Mouse (Mus musculus): ENCODE data around the gene Sox13. TPM values are rescaled to one million over a fixed set of nuclear protein-coding genes. Genes with fewer than 3 reads are reported as not detected.

The Sox13 gene
- polyA plus RNA-seq, 1 experiment from 2014 or later = 19.2 TPM

DNA sequence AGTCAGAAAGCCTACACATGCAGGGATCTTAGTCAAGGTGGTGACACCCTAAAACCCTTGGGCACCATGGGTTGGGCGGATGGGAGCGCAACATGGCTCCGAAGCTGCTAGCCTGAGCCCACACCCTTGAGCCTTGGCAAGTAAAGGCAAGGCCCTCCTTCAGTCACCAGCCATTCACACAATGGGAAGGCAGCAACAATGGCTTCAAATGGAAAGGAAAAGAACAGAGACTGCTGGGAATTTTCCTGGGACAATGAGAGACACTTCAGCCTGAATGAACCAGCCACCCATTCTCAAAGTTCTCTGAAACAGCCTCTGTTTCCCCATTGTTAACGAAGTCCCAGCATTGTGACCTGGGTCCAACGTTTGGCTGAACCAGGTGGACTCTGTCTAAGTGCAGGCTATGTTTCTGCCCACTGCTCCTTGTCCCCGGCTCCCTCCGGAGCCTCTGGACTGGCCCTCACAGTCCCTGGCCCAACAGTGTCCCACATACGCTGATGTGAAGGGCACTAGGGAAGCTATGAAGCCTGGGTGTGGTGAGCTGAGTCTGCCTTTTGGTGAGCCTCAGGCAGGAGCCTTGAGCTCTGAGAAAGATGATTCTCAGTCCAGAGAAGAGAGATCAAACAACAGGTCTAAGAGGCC lies 12.6 kb downstream of the Sox13 start:
- WGBS = 45% methylated on average over 8 of the region's 8 CpGs
- peaks cover 68% of the 10 kb centered on the region for H3K4me1 ChIP-seq
- no peak overlapping the region for H3K4me2 ChIP-seq (replicated peaks)
- no peak overlapping the region for H3K4me3 ChIP-seq
- ATAC-seq (ENCODE audit: low FRiP score) = no peak
- H3K9ac ChIP-seq = no peak overlapping the region
- H3K36me3 ChIP-seq = no peaks in the 10 kb centered on the region
- H3K9me3 ChIP-seq (replicated peaks) = no peaks in the 10 kb centered on the region
- H3K27ac ChIP-seq = 0 out of 2 replicates have a peak overlapping the region, but pooled peaks have one; percentile 35
- H3K27me3 ChIP-seq = no peaks in the 10 kb centered on the region

DNA sequence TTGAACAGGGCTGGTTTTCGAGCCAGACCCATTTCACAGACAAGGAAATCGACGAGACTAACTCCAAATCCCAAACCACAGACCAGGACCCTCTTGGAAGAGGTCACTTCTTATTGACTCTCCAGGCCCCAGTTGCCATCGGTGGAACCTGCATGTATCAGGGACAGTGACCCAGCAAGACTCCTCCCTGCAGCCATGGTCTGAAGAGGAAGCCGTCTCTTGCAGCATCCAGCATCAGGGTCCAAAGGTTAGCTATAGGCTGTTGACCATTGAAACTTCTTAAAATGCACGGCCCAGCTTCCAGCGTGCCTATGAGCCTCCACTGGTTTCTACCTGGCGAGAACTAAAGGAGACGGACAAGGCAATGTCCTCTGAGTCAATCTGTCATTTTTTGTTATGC lies 14.4 kb downstream of the Sox13 start:
- Histone ChIP-seq H3K4me3 (no peak overlapping the region), H3K36me3 (no peaks in the 10 kb centered on the region), H3K9ac (no peak overlapping the region), H3K27me3 (no peaks in the 10 kb centered on the region), H3K4me2 (replicated peaks) (no peak overlapping the region), H3K27ac (no peak overlapping the region), H3K4me1 (peaks cover 56% of the 10 kb centered on the region), H3K9me3 (replicated peaks) (no peaks in the 10 kb centered on the region)
- ATAC-seq (ENCODE audit: low FRiP score) = no peak
- WGBS = 49% methylated on average over 9 of the region's 9 CpGs

DNA sequence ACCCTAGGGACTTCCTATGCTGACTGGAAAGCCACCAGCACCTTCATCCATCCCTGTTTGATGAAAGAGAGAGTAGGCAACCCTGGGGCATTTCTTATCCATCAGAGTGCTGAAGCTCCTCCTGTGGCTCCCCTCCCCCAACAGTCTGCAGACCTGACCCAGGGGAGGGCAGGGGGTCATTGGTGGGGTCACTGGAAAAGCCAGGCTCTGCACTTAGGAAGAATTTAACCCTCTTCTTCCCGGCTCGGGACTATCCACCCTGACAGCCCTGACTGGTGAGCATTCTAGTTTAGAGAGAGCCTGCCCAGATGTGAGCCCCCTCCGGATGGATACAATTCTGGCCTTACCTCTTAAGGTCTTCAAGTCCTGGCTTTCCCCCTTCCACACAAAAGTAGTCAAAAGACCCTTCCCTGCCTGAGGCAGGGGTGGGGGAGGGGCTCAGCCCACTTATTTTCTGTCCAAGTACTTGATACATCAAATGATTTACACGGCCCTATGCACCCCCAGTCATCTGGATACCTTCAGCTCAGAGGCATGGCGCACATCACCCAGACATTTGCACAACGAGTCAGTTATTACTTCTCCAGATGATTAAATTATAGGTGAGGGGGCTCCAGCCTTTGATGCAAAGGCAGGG lies 15.2 kb downstream of the Sox13 start:
- no peaks in the 10 kb centered on the region for H3K36me3 ChIP-seq
- peaks cover 49% of the 10 kb centered on the region for H3K4me1 ChIP-seq
- 0 out of 2 replicates have a peak overlapping the region, but pooled peaks have one; percentile 2 for H3K9ac ChIP-seq
- H3K4me3 ChIP-seq = no peak overlapping the region
- WGBS = 5% methylated on average over 6 of the region's 6 CpGs
- no peaks in the 10 kb centered on the region for H3K9me3 ChIP-seq (replicated peaks)
- no peak for ATAC-seq (ENCODE audit: low FRiP score)
- H3K27me3 ChIP-seq = no peaks in the 10 kb centered on the region
- peak overlapping the region; percentile 17; the same call in 1 of the 2 replicates for H3K4me2 ChIP-seq (replicated peaks)
- no peak overlapping the region for H3K27ac ChIP-seq

DNA sequence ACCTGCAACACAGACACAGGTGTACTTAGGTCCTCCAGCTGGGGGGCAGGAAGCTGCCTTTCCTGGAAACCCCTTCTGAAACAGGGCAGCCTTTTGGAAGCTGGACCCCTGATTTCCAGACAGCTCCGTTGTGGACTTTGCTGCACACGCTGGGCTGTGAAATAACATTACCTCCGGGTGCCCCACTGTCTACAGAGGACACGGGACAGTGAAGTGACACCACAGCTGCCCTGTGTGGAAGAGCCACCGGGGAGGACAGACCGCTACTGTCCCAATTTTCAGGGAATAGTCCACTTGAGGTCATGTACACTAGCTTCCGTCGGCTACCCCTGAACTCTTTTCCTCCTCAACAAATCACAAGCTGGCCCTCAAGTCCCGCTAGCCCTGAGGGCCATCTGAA lies 15.9 kb downstream of the Sox13 start:
- Histone ChIP-seq H3K27ac (no peak overlapping the region), H3K4me1 (peaks cover 44% of the 10 kb centered on the region), H3K27me3 (no peaks in the 10 kb centered on the region), H3K4me2 (replicated peaks) (no peak overlapping the region), H3K9me3 (replicated peaks) (no peaks in the 10 kb centered on the region), H3K4me3 (no peak overlapping the region), H3K36me3 (no peaks in the 10 kb centered on the region), H3K9ac (no peak overlapping the region)
- ATAC-seq (ENCODE audit: low FRiP score) = no peak
- WGBS = 25% methylated on average over 9 of the region's 9 CpGs

DNA sequence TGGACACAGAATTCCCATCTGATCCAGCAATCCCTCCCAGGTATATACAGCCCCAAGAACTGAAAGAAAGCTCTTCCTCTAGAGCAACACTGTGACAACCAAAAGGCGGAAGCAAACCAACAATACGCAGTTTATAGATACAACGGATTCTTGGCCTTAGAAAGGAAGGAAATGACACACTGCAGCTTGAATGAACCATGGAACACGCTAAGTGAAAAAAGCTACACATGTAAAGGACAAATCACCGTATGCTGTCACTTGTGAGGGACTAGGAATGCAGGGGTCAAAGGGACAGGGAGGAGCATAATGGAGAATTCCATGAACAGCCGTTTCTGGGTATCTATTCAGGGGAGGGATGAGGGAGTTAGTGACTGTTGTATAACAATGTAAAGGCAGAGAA lies 16.7 kb downstream of the Sox13 start:
- H3K27ac ChIP-seq = no peak overlapping the region
- no peak overlapping the region for H3K4me2 ChIP-seq (replicated peaks)
- no peaks in the 10 kb centered on the region for H3K9me3 ChIP-seq (replicated peaks)
- no peaks in the 10 kb centered on the region for H3K36me3 ChIP-seq
- no peaks in the 10 kb centered on the region for H3K27me3 ChIP-seq
- H3K9ac ChIP-seq = no peak overlapping the region
- ATAC-seq (ENCODE audit: low FRiP score) = no peak
- H3K4me1 ChIP-seq = peaks cover 35% of the 10 kb centered on the region
- 44% methylated on average over 6 of the region's 6 CpGs for WGBS
- H3K4me3 ChIP-seq = no peak overlapping the region

DNA sequence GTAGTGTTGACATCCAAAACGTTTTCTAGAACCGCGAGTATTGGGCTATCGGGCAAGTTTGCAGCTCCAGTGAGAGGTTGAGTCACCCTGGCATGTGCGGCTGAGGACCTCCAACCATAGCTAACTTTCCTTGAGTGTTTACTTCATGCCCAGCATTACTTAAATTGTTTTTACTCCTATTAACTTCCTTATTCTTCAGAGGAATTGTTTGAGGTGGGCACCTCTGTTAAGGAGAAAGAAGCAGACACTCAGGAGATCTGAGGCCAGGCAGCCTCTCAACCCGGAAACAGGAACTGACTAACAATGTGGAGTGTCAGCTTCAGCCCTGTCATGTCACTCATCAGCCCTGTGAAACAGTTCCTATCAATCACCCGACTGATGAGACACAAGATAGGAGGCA lies 17.6 kb downstream of the Sox13 start:
- H3K4me1 ChIP-seq = peaks cover 28% of the 10 kb centered on the region
- no peaks in the 10 kb centered on the region for H3K36me3 ChIP-seq
- H3K9ac ChIP-seq = no peak overlapping the region
- H3K4me3 ChIP-seq = no peak overlapping the region
- H3K9me3 ChIP-seq (replicated peaks) = no peaks in the 10 kb centered on the region
- WGBS = 81% methylated on average over 7 of the region's 7 CpGs
- no peak overlapping the region for H3K4me2 ChIP-seq (replicated peaks)
- no peak for ATAC-seq (ENCODE audit: low FRiP score)
- H3K27ac ChIP-seq = no peak overlapping the region
- H3K27me3 ChIP-seq = no peaks in the 10 kb centered on the region

DNA sequence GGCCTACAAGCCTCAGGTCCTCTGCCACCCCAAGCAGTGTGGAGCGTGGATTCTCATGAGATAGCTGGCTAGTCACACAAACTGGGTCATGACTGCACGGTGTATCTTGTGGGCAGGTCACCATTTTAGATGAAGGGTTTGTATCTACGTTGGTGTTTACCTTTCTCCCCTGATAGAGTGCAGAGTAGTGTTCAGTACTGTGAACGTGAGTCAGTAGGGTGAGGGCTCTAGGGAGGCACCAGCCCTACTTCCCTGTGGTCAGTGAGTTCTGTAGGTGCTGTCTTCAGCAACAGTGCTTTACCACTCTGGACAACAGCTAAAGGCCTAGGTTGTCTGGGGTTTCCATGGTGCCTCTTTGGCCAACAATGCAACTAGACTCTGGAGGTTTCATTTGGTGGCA lies 20.2 kb downstream of the Sox13 start:
- ATAC-seq (ENCODE audit: low FRiP score) = no peak
- 96% methylated on average over 4 of the region's 4 CpGs for WGBS
- no peaks in the 10 kb centered on the region for H3K9me3 ChIP-seq (replicated peaks)
- H3K4me1 ChIP-seq = peaks cover 22% of the 10 kb centered on the region
- H3K4me3 ChIP-seq = no peak overlapping the region
- no peaks in the 10 kb centered on the region for H3K36me3 ChIP-seq
- H3K27ac ChIP-seq = no peak overlapping the region
- no peaks in the 10 kb centered on the region for H3K27me3 ChIP-seq
- no peak overlapping the region for H3K9ac ChIP-seq
- H3K4me2 ChIP-seq (replicated peaks) = no peak overlapping the region

DNA sequence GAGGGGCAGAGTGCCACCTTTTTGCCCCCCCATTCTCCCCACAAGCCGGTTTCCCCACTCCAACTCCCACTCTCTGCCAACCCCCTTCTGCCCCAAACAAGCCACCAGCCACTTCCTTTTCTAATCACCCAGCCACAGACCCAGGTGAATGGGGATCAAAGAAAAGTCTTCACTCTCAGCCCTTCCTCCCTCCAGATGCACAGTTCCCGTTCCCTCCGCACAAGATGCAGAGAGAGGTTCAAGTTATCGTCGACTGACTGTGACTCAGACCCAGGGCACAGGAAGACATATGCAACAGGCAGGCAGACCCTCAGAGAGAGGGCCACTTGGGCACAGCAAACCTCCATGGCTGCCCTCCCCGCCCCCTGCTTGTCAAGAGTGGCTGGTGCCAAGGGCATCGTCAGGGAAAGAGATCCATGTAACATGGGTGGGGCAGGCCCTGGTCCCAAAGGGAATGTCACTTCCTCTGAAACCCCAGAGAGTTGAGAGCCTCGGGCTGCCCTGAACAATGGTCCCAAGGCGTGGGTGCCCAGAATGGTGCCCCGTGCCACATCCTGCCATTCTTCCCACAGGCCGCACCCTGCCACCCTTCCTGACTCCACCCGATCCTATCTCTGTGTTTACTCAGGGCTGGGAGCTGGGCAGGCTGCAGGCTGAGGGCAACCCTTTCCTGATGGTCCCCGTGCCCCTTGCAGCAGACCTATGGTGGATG lies 24.0 kb downstream of the Sox13 start:
- no peak for ATAC-seq (ENCODE audit: low FRiP score)
- Histone ChIP-seq H3K4me2 (replicated peaks) (no peak overlapping the region), H3K9ac (no peak overlapping the region), H3K36me3 (no peaks in the 10 kb centered on the region), H3K9me3 (replicated peaks) (no peaks in the 10 kb centered on the region), H3K27ac (no peak overlapping the region), H3K27me3 (no peaks in the 10 kb centered on the region), H3K4me3 (no peak overlapping the region), H3K4me1 (peaks cover 31% of the 10 kb centered on the region)
- 79% methylated on average over 13 of the region's 13 CpGs for WGBS

DNA sequence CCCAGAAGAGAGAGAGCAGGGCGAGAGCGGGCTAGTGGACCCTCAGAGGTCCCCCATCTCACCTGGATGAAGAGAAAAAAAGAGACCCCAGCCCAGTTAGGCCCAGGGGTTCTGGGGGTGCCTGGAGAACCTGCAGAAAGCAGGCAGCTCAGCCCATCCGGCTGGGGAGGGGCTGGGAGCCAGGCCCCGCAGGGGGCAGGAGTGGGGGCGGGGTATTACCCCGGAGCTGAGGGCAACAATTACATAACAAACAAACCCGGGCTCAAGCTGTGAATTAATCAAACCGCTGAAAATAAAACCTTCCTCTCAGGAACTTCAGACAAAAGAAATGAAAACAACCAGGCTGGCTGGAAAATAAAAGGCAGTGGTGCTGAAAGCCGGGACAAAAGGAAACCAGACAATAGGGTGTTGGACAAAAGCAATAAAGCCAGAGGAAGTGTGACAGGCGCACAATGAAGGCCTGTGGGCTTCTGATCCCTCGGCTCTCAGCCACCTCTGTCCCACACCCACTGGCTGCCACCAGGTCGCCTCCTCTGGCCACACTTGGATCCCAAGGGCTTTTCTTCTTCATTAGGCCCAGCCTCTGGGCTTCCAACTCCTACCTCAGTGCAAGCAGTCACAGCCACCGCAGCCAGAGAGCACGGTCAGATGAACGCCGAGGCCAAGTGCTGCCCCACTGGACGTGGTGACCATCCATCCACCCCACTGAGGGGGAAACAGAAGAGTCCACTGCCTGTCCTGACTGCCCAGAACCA lies 26.5 kb downstream of the Sox13 start:
- peak overlapping the region; percentile 40 for H3K4me2 ChIP-seq (replicated peaks)
- peak overlapping the region; percentile 25 for H3K9ac ChIP-seq
- peaks cover 31% of the 10 kb centered on the region for H3K4me1 ChIP-seq
- peak; percentile 68 for ATAC-seq (ENCODE audit: low FRiP score)
- H3K36me3 ChIP-seq = 0 out of 2 replicates have a peak, but pooled peaks cover 5% of the 10 kb centered on the region
- H3K27me3 ChIP-seq = no peaks in the 10 kb centered on the region
- 5% methylated on average over 17 of the region's 17 CpGs for WGBS
- H3K27ac ChIP-seq = peak overlapping the region; percentile 92
- no peaks in the 10 kb centered on the region for H3K9me3 ChIP-seq (replicated peaks)
- no peak overlapping the region for H3K4me3 ChIP-seq

DNA sequence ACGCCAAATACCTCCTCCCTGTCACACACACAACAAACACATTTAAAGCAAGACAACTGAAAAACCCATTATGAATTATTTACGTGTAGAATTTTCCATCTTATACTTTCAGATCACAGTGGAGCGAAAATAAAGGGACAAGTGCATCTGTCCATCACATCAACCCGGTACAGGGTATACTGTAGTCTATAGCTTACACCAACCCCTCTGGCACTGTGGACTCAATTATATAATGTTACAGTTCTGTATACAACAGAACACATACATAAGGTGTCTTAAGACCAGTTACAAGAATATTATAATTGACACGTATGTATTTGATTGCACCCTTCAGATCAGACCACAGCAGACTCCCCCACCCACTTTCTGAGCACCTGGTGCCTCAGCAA lies 27.1 kb downstream of the Sox13 start:
- H3K27me3 ChIP-seq = no peaks in the 10 kb centered on the region
- H3K9ac ChIP-seq = peak overlapping the region; percentile 25
- no peaks in the 10 kb centered on the region for H3K9me3 ChIP-seq (replicated peaks)
- WGBS = 59% methylated on average over 5 of the region's 5 CpGs
- peaks cover 31% of the 10 kb centered on the region for H3K4me1 ChIP-seq
- H3K27ac ChIP-seq = peak overlapping the region; percentile 92
- H3K4me3 ChIP-seq = no peak overlapping the region
- H3K4me2 ChIP-seq (replicated peaks) = peak overlapping the region; percentile 40
- ATAC-seq (ENCODE audit: low FRiP score) = peak; percentile 37; the same call in 1 of the 2 replicates
- peaks cover 11% of the 10 kb centered on the region for H3K36me3 ChIP-seq

DNA sequence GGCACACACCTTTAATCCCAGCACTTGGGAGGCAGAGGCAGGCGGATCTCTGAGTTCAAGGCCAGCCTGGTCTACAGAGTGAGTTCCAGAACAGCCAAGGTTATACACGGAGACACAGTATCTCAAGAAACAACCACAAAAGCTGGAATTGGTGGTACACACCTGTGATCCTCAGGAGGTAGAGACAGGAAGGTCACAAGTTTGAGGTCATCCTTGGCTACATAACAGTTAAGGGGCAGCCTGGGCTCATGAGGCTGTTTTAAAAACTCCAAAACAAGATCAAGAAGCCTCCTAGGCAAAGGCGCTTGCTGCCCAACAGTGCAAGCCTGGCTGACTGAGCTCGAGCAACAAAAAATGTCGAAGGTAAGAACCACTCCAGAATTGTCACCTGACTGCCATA lies 27.5 kb downstream of the Sox13 start:
- WGBS = 83% methylated on average over 5 of the region's 5 CpGs
- no peak overlapping the region for H3K4me2 ChIP-seq (replicated peaks)
- no peak for ATAC-seq (ENCODE audit: low FRiP score)
- no peak overlapping the region for H3K4me3 ChIP-seq
- H3K9ac ChIP-seq = no peak overlapping the region
- peak overlapping the region; percentile 92 for H3K27ac ChIP-seq
- H3K27me3 ChIP-seq = no peaks in the 10 kb centered on the region
- H3K4me1 ChIP-seq = peaks cover 31% of the 10 kb centered on the region
- peaks cover 15% of the 10 kb centered on the region for H3K36me3 ChIP-seq
- no peaks in the 10 kb centered on the region for H3K9me3 ChIP-seq (replicated peaks)

DNA sequence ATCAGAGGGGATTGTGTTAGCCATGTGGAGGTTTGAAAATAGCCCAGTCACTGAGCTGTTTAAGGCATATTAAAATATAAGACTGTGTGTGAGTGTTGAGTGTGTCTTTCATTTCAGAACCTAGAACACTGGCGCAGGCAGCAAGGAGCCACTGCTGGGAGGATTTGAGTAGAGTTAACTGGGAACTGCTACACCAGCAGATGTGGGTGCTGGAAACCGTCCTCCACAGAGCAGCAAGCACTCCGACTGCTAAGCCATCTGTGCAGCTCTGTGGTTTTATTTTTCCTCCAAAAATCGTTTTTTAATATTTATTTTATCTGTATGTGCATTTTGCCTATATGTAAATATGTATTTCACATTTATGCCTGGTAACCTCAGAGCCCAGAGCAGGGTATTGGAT lies 29.5 kb downstream of the Sox13 start:
- Histone ChIP-seq H3K27me3 (no peaks in the 10 kb centered on the region), H3K4me2 (replicated peaks) (no peak overlapping the region), H3K4me3 (no peak overlapping the region), H3K36me3 (peaks cover 29% of the 10 kb centered on the region), H3K9me3 (replicated peaks) (no peaks in the 10 kb centered on the region), H3K27ac (no peak overlapping the region), H3K9ac (no peak overlapping the region), H3K4me1 (peaks cover 27% of the 10 kb centered on the region)
- no peak for ATAC-seq (ENCODE audit: low FRiP score)
- WGBS = 61% methylated on average over 4 of the region's 4 CpGs

All from hindbrain, embryonic 12.5 days (tissue).